Mouse (Mus musculus) urinary bladder, postnatal 14 days (tissue): Measurements from ENCODE around the gene Rnf187.

Experiments used
- DNase-seq: peaks from one replicate; pipeline ENCODE4 v3.0.0; 2021; ENCODE audit warnings: low spot score

The Rnf187 gene

DNA sequence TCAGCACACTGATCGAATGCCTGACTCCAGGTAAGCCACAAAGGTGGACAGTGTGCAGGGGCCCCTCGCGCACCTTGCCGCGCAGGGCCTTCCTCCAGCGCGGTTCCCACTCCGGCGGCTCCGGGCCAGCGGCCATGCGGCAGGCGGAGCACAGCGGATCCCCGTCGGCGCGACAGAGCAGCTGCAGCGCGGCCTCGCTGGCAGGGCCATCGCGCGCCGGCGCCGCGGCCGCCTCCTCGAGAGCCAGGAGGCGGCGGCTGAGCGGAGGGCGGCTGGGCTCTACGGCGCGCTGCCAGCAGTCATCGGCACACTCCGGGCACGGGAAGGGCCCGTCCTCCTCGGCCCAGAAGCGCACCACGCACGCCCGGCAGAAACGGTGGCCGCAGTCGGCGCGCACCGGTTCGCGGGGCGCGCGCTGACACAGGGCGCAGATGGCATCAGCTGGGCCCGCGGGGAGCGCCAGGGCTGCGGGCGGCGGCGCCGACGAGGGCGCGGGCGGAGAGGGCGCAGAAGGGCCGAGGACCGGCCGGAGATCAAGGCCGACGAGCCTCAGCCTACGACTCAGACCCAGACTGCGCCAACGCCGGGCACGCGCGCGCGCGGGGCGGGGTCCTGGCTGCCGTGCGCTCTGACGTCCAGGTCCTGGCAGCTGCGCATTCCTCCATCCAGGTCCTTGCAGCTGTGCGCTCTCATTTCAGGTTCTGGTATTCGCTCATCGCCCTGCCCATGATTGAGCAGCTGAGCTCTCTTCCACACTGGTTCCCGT, at the start of gene Rnf187:
Gene Rnf187, minus strand, starts transcription at position 595 of the 766 bp plus-strand sequence.
- DNase-seq: peak; percentile 91

GRCm38 (mm10) chr11:58985299-58985917, 46.7 kb upstream of the Rnf187 start:
- no peak for DNase-seq

GRCm38 (mm10) chr11:58984657-58985056, 45.9 kb upstream of the Rnf187 start:
- DNase-seq: no peak

DNA sequence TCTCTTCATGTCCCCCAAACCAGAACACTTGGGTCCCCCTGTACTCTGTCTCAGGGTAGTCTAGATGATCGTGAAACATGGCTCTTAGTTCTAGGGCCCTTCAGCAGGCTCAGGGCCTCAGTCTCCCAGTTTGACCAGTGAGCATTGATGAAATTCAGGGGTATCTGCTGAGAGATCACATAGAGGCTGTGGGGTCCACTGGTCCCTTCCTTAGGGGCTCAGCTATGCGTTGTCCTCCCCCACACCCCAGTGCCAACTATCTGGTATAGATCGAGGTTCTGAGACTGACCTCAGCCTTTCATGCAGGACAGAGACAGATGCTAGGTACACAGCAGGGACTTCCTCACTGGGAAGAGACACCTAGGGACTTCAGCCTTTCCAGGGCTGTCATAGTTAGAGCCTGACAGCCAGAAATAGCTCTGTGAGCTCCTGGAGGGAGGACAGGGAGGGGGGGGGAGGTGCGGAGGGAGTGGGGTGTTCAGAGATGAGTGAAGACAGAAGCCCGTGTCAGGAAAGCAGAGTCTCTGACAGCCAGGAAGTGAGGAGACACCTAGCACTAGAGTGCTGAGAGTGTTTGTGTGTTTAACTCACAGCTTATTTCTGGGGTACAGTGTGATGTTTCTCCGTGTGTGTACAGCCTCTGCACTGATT, 45.1 kb upstream of the Rnf187 start:
- DNase-seq: no peak

- no peak for DNase-seq
Measured at GRCm38 (mm10) chr11:58982471-58983097, 43.9 kb upstream of the Rnf187 start.

DNA sequence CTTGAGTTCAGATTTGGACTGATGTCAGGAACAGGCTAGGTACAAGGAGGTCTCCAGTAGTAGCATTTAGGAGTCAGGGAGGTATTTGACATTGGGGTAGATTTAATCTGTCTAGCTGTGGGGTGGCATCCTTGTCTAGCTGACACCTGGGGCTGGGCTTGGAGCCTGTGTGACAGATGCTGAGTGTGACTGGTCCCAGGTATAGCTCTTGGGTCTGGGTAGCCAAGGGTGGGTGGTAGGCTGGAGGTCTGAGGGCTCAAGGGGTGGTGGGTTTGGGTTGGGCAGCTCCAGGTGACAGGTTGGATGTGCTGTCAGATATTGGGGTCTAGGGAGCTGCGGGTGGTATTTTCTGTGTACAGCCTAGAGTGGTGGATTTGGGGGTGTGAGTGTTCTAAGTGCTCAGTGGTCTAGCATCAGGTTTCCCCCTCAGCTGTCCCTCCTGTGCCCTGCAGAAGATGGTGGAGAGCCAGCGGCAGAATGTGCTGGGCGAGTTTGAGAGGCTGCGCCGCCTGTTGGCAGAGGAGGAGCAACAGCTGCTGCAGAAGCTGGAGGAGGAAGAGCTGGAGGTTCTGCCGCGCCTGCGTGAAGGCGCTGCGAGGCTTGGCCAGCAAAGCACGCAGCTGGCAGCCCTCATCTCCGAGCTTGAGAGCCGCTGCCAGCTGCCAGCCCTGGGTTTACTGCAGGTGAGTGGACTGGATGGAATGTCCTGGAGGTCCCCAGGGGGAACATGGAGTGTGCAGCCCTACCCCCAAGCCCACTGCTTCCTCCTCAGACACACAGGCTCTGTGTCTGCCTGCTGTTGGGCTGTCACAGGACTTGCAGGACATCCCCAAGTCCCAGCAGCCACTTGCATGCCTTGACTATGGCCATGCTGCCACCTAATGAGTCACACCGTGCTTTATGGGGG, 43.1 kb upstream of the Rnf187 start:
- DNase-seq: peak; percentile 52

DNA sequence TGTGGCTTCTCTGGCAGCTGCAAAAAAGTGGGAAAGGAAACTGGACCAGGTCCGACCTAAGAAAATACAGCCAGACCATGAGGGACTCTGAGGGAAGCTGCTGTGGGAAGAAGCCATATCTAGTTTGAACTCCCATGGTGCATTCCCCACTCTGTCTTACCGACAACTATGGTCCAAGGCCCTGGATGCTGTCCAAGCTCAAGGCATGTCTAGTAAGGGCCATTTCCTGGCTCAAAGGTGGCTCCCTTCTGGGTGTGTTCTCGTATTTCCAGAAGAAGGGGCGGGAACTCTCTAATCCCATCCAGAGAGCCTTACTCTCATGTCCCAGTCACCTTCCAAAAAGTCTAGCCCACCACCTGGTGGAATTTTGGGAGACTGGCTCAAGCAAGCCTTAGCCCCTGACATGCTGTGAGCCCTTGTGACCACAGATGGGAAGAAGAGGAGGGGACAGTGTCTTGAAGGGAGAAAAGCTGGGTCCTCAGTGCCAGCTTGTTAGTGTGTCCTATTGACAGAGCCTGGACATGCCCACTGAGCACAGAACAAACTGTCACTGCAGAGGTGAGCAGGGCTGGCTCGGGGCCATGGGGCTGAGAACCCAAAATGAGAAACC, 41.8 kb upstream of the Rnf187 start:
- no peak for DNase-seq

GRCm38 (mm10) chr11:58979661-58980060, 40.9 kb upstream of the Rnf187 start:
- peak; percentile 50 for DNase-seq

DNA sequence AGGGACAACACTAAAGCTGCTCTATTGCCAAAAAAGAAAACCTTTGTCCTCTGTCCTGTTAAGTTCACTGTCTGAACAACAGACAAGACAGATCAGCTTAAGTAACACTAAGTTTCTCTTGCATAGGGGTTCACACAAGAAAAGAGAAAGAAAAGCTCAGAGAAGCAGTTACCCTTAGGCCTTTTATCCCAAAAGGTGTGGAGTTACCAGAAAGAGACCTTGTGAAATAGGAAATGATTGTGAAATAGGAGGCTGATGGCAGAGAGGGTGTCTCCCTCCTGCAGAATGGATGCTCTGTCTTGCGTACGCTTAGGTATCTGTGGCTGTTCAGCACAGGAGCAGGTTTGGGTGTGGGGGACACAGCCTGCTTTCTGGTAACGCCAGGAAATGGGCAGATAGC, 40.5 kb upstream of the Rnf187 start:
- no peak for DNase-seq

- DNase-seq: no peak
Measured at GRCm38 (mm10) chr11:58978706-58979030, 40.0 kb upstream of the Rnf187 start.

DNA sequence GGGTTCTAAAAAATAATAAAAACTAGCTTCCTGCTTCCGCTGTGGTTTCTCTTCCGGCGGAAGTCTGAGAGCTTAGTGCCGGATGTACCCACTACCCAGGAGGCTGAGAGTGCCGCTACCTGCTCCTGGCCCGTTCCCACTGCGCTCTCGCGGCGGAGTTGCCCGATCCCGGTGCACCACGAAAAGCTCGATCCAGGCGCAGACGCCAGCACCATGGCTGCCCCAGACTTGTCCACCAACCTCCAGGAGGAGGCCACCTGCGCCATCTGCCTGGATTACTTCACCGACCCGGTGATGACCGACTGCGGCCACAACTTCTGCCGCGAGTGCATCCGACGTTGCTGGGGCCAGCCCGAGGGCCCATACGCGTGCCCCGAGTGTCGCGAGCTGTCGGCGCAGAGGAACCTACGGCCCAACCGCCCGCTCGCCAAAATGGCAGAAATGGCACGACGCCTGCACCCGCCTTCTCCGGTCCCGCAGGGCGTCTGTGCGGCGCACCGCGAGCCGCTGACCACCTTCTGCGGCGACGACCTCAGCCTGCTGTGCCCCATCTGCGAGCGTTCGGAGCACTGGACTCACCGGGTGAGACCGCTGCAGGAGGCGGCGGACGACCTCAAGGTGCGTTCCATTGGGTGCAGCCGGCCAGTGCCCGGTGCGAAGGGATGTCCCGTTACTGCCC, 39.5 kb upstream of the Rnf187 start, which contains the start of gene Trim11:
Gene Trim11, plus strand, starts transcription at position 67 of the 679 bp plus-strand sequence.
- peak; percentile 56 for DNase-seq

GRCm38 (mm10) chr11:58977607-58978026, 38.9 kb upstream of the Rnf187 start:
- DNase-seq: no peak

GRCm38 (mm10) chr11:58977150-58977549, 38.4 kb upstream of the Rnf187 start:
- DNase-seq: no peak

DNA sequence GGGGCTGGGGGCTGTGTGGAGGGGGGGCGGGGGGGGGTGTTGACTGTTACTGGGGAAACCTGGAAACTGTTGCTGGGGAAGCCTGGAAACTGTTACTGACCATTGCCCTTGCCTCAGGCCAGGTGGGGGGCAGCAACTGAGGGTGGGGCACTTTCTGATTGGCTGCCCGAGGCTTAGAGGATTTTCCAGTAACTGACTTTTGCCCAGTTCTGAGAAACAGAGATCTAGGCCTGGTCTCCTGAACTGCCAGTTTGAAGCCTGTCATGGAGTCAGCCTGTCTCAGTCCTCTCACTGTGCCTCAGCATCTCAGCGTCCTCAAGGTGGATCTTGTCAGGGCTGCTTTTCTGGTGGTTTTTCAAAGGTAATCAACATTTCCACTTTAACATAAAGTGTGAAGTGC, 35.7 kb upstream of the Rnf187 start:
- no peak for DNase-seq

DNA sequence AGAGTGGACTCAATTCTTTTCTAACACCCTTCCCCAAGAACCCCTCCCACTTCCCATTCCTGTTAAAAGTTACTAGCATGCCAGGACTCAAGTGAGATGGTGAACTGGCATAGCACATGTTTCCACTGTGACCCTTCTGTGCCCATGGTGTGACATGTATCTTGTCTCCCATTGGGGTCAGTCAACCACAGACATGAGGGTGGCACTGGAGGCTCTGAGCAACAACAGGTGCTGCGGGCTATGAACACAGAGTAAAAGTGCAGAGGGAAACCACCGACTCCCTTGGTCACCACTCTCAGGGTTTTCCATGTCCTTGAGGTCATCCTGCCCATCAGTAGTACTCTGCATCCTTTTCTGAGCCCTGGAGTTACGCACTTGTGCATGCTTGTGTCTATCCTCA, 33.1 kb upstream of the Rnf187 start:
- no peak for DNase-seq

- DNase-seq: no peak
Measured at GRCm38 (mm10) chr11:58970831-58971530, 32.3 kb upstream of the Rnf187 start.

- no peak for DNase-seq
Measured at GRCm38 (mm10) chr11:58969659-58970058, 30.9 kb upstream of the Rnf187 start.

DNA sequence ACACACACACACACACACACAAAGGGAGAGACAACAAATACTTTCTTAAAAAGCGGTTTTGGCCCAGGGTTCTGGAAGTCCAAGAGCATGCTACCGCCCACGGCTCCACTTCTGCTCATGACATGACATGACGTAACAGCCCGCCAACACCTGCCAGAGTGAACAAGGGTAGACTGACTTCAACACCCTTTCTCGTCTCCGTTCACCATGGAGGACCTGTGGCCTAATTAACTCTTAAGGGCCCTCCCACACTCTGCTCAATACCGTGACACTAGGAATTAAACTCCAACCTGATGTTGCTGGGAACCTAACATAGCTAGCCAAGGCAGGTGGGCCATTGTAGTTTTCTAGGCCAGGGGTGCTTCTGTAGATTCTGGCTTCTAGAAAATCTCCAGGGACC, 30.3 kb upstream of the Rnf187 start:
- no peak for DNase-seq

DNA sequence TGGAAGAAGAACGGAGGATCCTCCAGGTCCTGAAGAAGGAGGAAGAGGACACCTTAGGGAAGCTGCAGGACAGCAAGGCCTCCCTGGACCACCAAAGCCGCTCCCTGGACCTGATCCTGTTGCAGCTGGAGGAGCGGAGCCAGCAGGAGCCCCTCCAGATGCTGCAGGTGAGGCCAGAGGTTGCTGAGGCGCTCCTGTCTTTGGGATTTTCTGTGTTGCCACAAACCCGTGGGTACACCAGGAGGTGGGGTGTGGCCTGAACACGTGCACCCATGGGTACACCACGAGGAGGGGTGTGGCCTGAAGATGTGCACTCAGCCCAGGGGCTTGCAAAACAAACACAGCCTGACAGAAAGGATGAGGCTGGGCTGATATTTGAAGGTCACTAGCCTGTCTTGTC, 29.8 kb upstream of the Rnf187 start:
- DNase-seq: no peak

DNA sequence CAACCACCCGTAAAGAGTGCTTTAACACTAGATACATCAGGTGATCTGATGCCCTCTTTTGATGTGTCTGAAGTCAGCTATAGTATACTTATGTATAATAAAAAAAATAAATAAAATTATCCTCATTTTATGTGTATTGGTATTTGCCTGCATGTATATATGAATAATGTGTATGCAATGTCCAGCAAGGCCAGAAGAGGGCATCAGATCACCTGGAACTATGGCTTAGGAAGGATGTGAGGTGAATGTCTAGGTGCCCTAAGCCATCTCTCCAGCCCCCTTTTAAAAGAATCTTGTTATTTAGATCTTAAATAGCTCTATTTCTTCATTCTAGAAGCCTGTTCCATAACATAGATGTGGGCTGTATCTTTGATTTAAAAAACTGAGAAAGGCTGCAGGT, 28.6 kb upstream of the Rnf187 start:
- no peak for DNase-seq
